Mouse (Mus musculus): Measurements from ENCODE around the gene Gpr132. TPM values are rescaled to one million over a fixed set of nuclear protein-coding genes. Genes with fewer than 3 reads are reported as not detected.
"Not testable (repeated sequence)": the region's sequence is repeated elsewhere in the genome, so short reads cannot be mapped to it uniquely, and the experiment has no call there.

Gene Gpr132
- total and polyA plus RNA-seq, 2 experiments, result 0.09 to 0.60 TPM

GRCm38 (mm10) chr12:112849235-112850022, 18.6 kb downstream of the Gpr132 start:
- no peak for TF ChIP-seq CTCF (IDR thresholded peaks at IDR 0.05; ENCODE audit: low read depth, low read length)
- TF ChIP-seq POLR2A (IDR thresholded peaks at IDR 0.05; ENCODE audit: extremely low read depth, insufficient read depth, low read length), result no peak
- Histone ChIP-seq H3K36me3 (ENCODE audit: control insufficient read depth, insufficient read depth, low read length) (no peaks in the 10 kb centered on the region), H3K4me3 (ENCODE audit: insufficient read depth, low read depth, low read length) (no peak overlapping the region), H3K4me1 (ENCODE audit: control insufficient read depth, insufficient read depth, low read length) (no peaks in the 10 kb centered on the region), H3K79me2 (ENCODE audit: control insufficient read depth, insufficient read depth, low read length) (no peaks in the 10 kb centered on the region), H3K27me3 (ENCODE audit: control insufficient read depth, insufficient read depth, low read length) (no peaks in the 10 kb centered on the region), H3K9ac (ENCODE audit: low read depth, low read length) (no peak overlapping the region), H3K27ac (replicated peaks; ENCODE audit: insufficient read depth, low read depth, low read length) (no peak overlapping the region)
- no peak for DNase-seq (ENCODE audit: extremely low read depth, low read depth, low spot score)
- 73% methylated on average over 11 of the region's 11 CpGs for WGBS

- no peak for TF ChIP-seq CTCF (IDR thresholded peaks at IDR 0.05; ENCODE audit: low read depth, low read length)
- TF ChIP-seq POLR2A (IDR thresholded peaks at IDR 0.05; ENCODE audit: extremely low read depth, insufficient read depth, low read length), result no peak
- 96% methylated on average over 2 of the region's 2 CpGs for WGBS
- DNase-seq (ENCODE audit: extremely low read depth, low read depth, low spot score), result no peak
- H3K36me3 ChIP-seq (ENCODE audit: control insufficient read depth, insufficient read depth, low read length), result no peaks in the 10 kb centered on the region
- no peak overlapping the region for H3K27ac ChIP-seq (replicated peaks; ENCODE audit: insufficient read depth, low read depth, low read length)
- H3K27me3 ChIP-seq (ENCODE audit: control insufficient read depth, insufficient read depth, low read length), result no peaks in the 10 kb centered on the region
- no peaks in the 10 kb centered on the region for H3K4me1 ChIP-seq (ENCODE audit: control insufficient read depth, insufficient read depth, low read length)
- H3K79me2 ChIP-seq (ENCODE audit: control insufficient read depth, insufficient read depth, low read length), result no peaks in the 10 kb centered on the region
- H3K9ac ChIP-seq (ENCODE audit: low read depth, low read length), result no peak overlapping the region
- no peak overlapping the region for H3K4me3 ChIP-seq (ENCODE audit: insufficient read depth, low read depth, low read length)
Observed at GRCm38 (mm10) chr12:112847880-112848279, 20.1 kb downstream of the Gpr132 start.

GRCm38 (mm10) chr12:112843803-112844202, 24.2 kb downstream of the Gpr132 start:
- Histone ChIP-seq H3K4me3 (ENCODE audit: insufficient read depth, low read depth, low read length) (no peak overlapping the region), H3K9ac (ENCODE audit: low read depth, low read length) (no peak overlapping the region), H3K36me3 (ENCODE audit: control insufficient read depth, insufficient read depth, low read length) (no peaks in the 10 kb centered on the region), H3K27me3 (ENCODE audit: control insufficient read depth, insufficient read depth, low read length) (no peaks in the 10 kb centered on the region; the same call in 1 of the 2 replicates), H3K4me1 (ENCODE audit: control insufficient read depth, insufficient read depth, low read length) (no peaks in the 10 kb centered on the region), H3K79me2 (ENCODE audit: control insufficient read depth, insufficient read depth, low read length) (no peaks in the 10 kb centered on the region), H3K27ac (replicated peaks; ENCODE audit: insufficient read depth, low read depth, low read length) (no peak overlapping the region)
- TF ChIP-seq CTCF (IDR thresholded peaks at IDR 0.05; ENCODE audit: low read depth, low read length) (peak; percentile 99), POLR2A (IDR thresholded peaks at IDR 0.05; ENCODE audit: extremely low read depth, insufficient read depth, low read length) (no peak)
- DNase-seq (ENCODE audit: extremely low read depth, low read depth, low spot score), result peak; percentile 51
- 11% methylated on average over 3 of the region's 3 CpGs for WGBS

GRCm38 (mm10) chr12:112842128-112842527, 25.9 kb downstream of the Gpr132 start:
- not testable (repeated sequence) for H3K27me3 ChIP-seq (ENCODE audit: control insufficient read depth, insufficient read depth, low read length); DNase-seq (ENCODE audit: extremely low read depth, low read depth, low spot score); H3K4me3 ChIP-seq (ENCODE audit: insufficient read depth, low read depth, low read length); H3K27ac ChIP-seq (replicated peaks; ENCODE audit: insufficient read depth, low read depth, low read length); H3K36me3 ChIP-seq (ENCODE audit: control insufficient read depth, insufficient read depth, low read length); H3K9ac ChIP-seq (ENCODE audit: low read depth, low read length); H3K4me1 ChIP-seq (ENCODE audit: control insufficient read depth, insufficient read depth, low read length); H3K79me2 ChIP-seq (ENCODE audit: control insufficient read depth, insufficient read depth, low read length)
- 79% methylated on average over 2 of the region's 2 CpGs for WGBS

- not testable (repeated sequence) for H3K36me3 ChIP-seq (ENCODE audit: control insufficient read depth, insufficient read depth, low read length); H3K4me3 ChIP-seq (ENCODE audit: insufficient read depth, low read depth, low read length); H3K4me1 ChIP-seq (ENCODE audit: control insufficient read depth, insufficient read depth, low read length); H3K27ac ChIP-seq (replicated peaks; ENCODE audit: insufficient read depth, low read depth, low read length); H3K9ac ChIP-seq (ENCODE audit: low read depth, low read length); H3K79me2 ChIP-seq (ENCODE audit: control insufficient read depth, insufficient read depth, low read length); DNase-seq (ENCODE audit: extremely low read depth, low read depth, low spot score); H3K27me3 ChIP-seq (ENCODE audit: control insufficient read depth, insufficient read depth, low read length)
- 68% methylated on average over 4 of the region's 4 CpGs for WGBS
- 0 out of 2 replicates have a peak, but pooled peaks have one; percentile 3 for TF ChIP-seq CTCF (IDR thresholded peaks at IDR 0.05; ENCODE audit: low read depth, low read length)
Observed at GRCm38 (mm10) chr12:112841338-112841892, 26.6 kb downstream of the Gpr132 start.
